Comparison of ENCODE assay signal across 21 mouse cellular contexts in the genomic region with DNA sequence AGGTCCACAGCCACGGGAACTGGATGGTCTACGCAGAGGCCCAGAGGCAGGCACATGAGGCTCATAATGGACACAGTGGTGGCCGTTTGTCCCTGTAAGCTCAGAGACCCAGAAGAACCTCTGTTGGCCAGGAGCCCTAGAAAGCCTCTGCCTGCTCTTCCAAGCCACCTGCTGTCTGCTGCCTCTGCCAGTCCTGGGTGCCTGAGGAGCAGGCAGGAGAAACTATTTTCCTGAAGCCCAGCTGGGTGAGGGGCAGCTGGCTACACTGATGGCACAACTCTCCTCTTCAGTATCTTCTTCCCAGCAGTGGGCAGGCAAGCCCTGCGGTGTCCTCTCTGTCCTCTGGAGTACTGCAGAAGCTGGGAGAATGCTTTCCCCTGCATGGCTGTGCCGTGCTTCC. TPM values are rescaled to one million over a fixed set of nuclear protein-coding genes. Genes with fewer than 3 reads are reported as not detected.
DNase-seq lines count a peak whose midpoint lies in the region; ATAC-seq and TF ChIP-seq lines count a peak whose summit lies in the region.
"Had no signal": no experiment of that assay in that cellular context is flagged by ENCODE, and none has a peak within 500 bp of the region (broad histone marks: within the 10 kb centered on the region; RNA-seq: fewer than 3 reads in every experiment).

No protein-coding gene starts in this region.

- peaks cover 42% of the 10 kb centered on the region for H3K4me1 ChIP-seq in forebrain, embryonic 10.5 days
- H3K4me1 ChIP-seq in forebrain, postnatal 0 days (ENCODE audit: insufficient read depth) = no peaks in the 10 kb centered on the region
- peaks cover 27% of the 10 kb centered on the region for H3K4me1 ChIP-seq in heart, embryonic 10.5 days
- peaks cover 26% of the 10 kb centered on the region for H3K4me1 ChIP-seq in hindbrain, embryonic 13.5 days (replicated peaks)
- H3K4me1 ChIP-seq in hindbrain, embryonic 14.5 days (replicated peaks; ENCODE audit: control insufficient read depth, insufficient read depth, low read length) = peaks cover 12% of the 10 kb centered on the region
- peaks cover 37% of the 10 kb centered on the region for H3K4me1 ChIP-seq in midbrain, embryonic 10.5 days
- H3K4me1 ChIP-seq in midbrain, embryonic 13.5 days (replicated peaks) = peaks cover 20% of the 10 kb centered on the region

- H3K4me3 ChIP-seq in forebrain, embryonic 10.5 days = no peak overlapping the region
- H3K4me3 ChIP-seq in forebrain, postnatal 0 days (ENCODE audit: low read depth, low read length) = no peak overlapping the region
- H3K4me3 ChIP-seq in heart, embryonic 10.5 days = no peak overlapping the region
- H3K4me3 ChIP-seq in hindbrain, embryonic 13.5 days = no peak overlapping the region
- no peak overlapping the region for H3K4me3 ChIP-seq in hindbrain, embryonic 14.5 days (replicated peaks; ENCODE audit: low read length)
- no peak overlapping the region for H3K4me3 ChIP-seq in midbrain, embryonic 10.5 days
- H3K4me3 ChIP-seq in midbrain, embryonic 13.5 days (replicated peaks) = no peak overlapping the region
- H3K4me3 ChIP-seq: embryonic facial prominence, embryonic 12.5 days; forebrain, embryonic 12.5 days had no signal

- no peak for DNase-seq in forebrain, embryonic 10.5 days (ENCODE audit: extremely low spot score, low spot score)
- DNase-seq in forebrain, postnatal 0 days = no peak
- DNase-seq in heart, embryonic 10.5 days (ENCODE audit: low spot score) = no peak
- DNase-seq in heart, postnatal 4 days = no peak
- no peak for DNase-seq in hindbrain, embryonic 14.5 days (ENCODE audit: low spot score)
- DNase-seq in midbrain, embryonic 10.5 days (ENCODE audit: low spot score) = no peak
- DNase-seq: adrenal gland, adult 8-10 months; adrenal gland, postnatal 36 days; B cell, adult 2 months; cerebellum, adult 2 months; cerebellum, postnatal 10 days; gastrocnemius, postnatal 25 days; heart, adult 11 months; kidney, adult 11 months had no signal

- no peak for ATAC-seq in forebrain, postnatal 0 days
- no peak for ATAC-seq in hindbrain, embryonic 13.5 days (ENCODE audit: low FRiP score)
- ATAC-seq in hindbrain, embryonic 14.5 days (ENCODE audit: low FRiP score) = no peak
- ATAC-seq in midbrain, embryonic 13.5 days = no peak
- ATAC-seq: CD4-positive, CD25-positive, alpha-beta regulatory T cell, adult 4 months; hindbrain, postnatal 0 days had no signal

- peaks cover 16% of the 10 kb centered on the region for H3K9me3 ChIP-seq in forebrain, embryonic 10.5 days
- no peaks in the 10 kb centered on the region for H3K9me3 ChIP-seq in forebrain, postnatal 0 days (ENCODE audit: low read length)
- no peaks in the 10 kb centered on the region for H3K9me3 ChIP-seq in heart, embryonic 10.5 days
- H3K9me3 ChIP-seq in hindbrain, embryonic 13.5 days = no peaks in the 10 kb centered on the region; the same call in 1 of the 2 replicates
- H3K9me3 ChIP-seq in hindbrain, embryonic 14.5 days (ENCODE audit: control insufficient read depth, low read length) = 0 out of 2 replicates have a peak, but pooled peaks cover 4% of the 10 kb centered on the region
- peaks cover 17% of the 10 kb centered on the region for H3K9me3 ChIP-seq in midbrain, embryonic 10.5 days (replicated peaks)
- H3K9me3 ChIP-seq in midbrain, embryonic 13.5 days = peaks cover 13% of the 10 kb centered on the region; the same call in 1 of the 2 replicates

- no peak overlapping the region for H3K4me2 ChIP-seq in forebrain, postnatal 0 days (ENCODE audit: low read depth)
- H3K4me2 ChIP-seq in hindbrain, embryonic 13.5 days = no peak overlapping the region
- no peak overlapping the region for H3K4me2 ChIP-seq in hindbrain, embryonic 14.5 days (replicated peaks)
- H3K4me2 ChIP-seq in midbrain, embryonic 13.5 days (replicated peaks) = no peak overlapping the region
- H3K4me2 ChIP-seq: embryonic facial prominence, embryonic 12.5 days; forebrain, embryonic 12.5 days had no signal

- H3K36me3 ChIP-seq in forebrain, embryonic 10.5 days (replicated peaks) = no peaks in the 10 kb centered on the region
- no peaks in the 10 kb centered on the region for H3K36me3 ChIP-seq in forebrain, postnatal 0 days (ENCODE audit: insufficient read depth)
- H3K36me3 ChIP-seq in heart, embryonic 10.5 days = no peaks in the 10 kb centered on the region
- no peaks in the 10 kb centered on the region for H3K36me3 ChIP-seq in hindbrain, embryonic 13.5 days
- no peaks in the 10 kb centered on the region for H3K36me3 ChIP-seq in hindbrain, embryonic 14.5 days (replicated peaks; ENCODE audit: control insufficient read depth, insufficient read depth)
- H3K36me3 ChIP-seq in midbrain, embryonic 10.5 days = 0 out of 2 replicates have a peak, but pooled peaks cover 4% of the 10 kb centered on the region
- no peaks in the 10 kb centered on the region for H3K36me3 ChIP-seq in midbrain, embryonic 13.5 days
- H3K36me3 ChIP-seq: embryonic facial prominence, embryonic 12.5 days; forebrain, embryonic 12.5 days; G1E had no signal

- 0 out of 2 replicates have a peak, but pooled peaks cover 3% of the 10 kb centered on the region for H3K27me3 ChIP-seq in forebrain, embryonic 10.5 days (ENCODE audit: poor library complexity, severe bottlenecking)
- no peaks in the 10 kb centered on the region for H3K27me3 ChIP-seq in forebrain, postnatal 0 days (ENCODE audit: insufficient read depth, low read length)
- H3K27me3 ChIP-seq in heart, embryonic 10.5 days (ENCODE audit: insufficient read depth, poor library complexity, severe bottlenecking) = no peaks in the 10 kb centered on the region
- no peaks in the 10 kb centered on the region for H3K27me3 ChIP-seq in hindbrain, embryonic 13.5 days
- H3K27me3 ChIP-seq in hindbrain, embryonic 14.5 days (ENCODE audit: control insufficient read depth, insufficient read depth, low read length) = no peaks in the 10 kb centered on the region
- no peaks in the 10 kb centered on the region for H3K27me3 ChIP-seq in midbrain, embryonic 10.5 days (ENCODE audit: low read depth, poor library complexity, severe bottlenecking)
- H3K27me3 ChIP-seq in midbrain, embryonic 13.5 days = no peaks in the 10 kb centered on the region
- H3K27me3 ChIP-seq: embryonic facial prominence, embryonic 12.5 days; forebrain, embryonic 12.5 days had no signal

- peak overlapping the region; percentile 46 for H3K27ac ChIP-seq in forebrain, embryonic 10.5 days
- H3K27ac ChIP-seq in forebrain, postnatal 0 days (ENCODE audit: low read depth, low read length) = no peak overlapping the region
- peak overlapping the region; percentile 59; the same call in 1 of the 2 replicates for H3K27ac ChIP-seq in heart, embryonic 10.5 days
- no peak overlapping the region for H3K27ac ChIP-seq in hindbrain, embryonic 13.5 days
- H3K27ac ChIP-seq in hindbrain, embryonic 14.5 days = no peak overlapping the region
- peak overlapping the region; percentile 66 for H3K27ac ChIP-seq in midbrain, embryonic 10.5 days (replicated peaks)
- H3K27ac ChIP-seq in midbrain, embryonic 13.5 days = no peak overlapping the region
- H3K27ac ChIP-seq: embryonic facial prominence, embryonic 12.5 days; forebrain, embryonic 12.5 days; hindbrain, postnatal 0 days had no signal

- no peak for TF ChIP-seq CTCF in forebrain, postnatal 0 days (IDR thresholded peaks at IDR 0.05; ENCODE audit: low read depth)

- WGBS in forebrain, embryonic 10.5 days = 88% methylated on average over 5 of the region's 5 CpGs
- WGBS in forebrain, postnatal 0 days = 74% methylated on average over 5 of the region's 5 CpGs
- WGBS in heart, embryonic 10.5 days = 85% methylated on average over 5 of the region's 5 CpGs
- 83% methylated on average over 5 of the region's 5 CpGs for WGBS in hindbrain, embryonic 13.5 days
- 66% methylated on average over 5 of the region's 5 CpGs for WGBS in hindbrain, embryonic 14.5 days
- 90% methylated on average over 5 of the region's 5 CpGs for WGBS in midbrain, embryonic 10.5 days
- 85% methylated on average over 5 of the region's 5 CpGs for WGBS in midbrain, embryonic 13.5 days

- H3K9ac ChIP-seq in forebrain, postnatal 0 days = no peak overlapping the region
- H3K9ac ChIP-seq in hindbrain, embryonic 13.5 days = 0 out of 2 replicates have a peak overlapping the region, but pooled peaks have one; percentile 29
- H3K9ac ChIP-seq in hindbrain, embryonic 14.5 days = no peak overlapping the region
- H3K9ac ChIP-seq in midbrain, embryonic 13.5 days (replicated peaks) = no peak overlapping the region
- H3K9ac ChIP-seq: embryonic facial prominence, embryonic 12.5 days; forebrain, embryonic 12.5 days had no signal

RNA-seq across cellular contexts. Expression of a gene that starts 37.0 kb away (rescaled TPM):
- polyA plus RNA-seq in forebrain, embryonic 10.5 days (2016; fragmentation: Nextera tagmentation; extraction: Ambion mirVana) = 3.3 and 4.8 TPM in 2 replicates
- 0.77 and 1.8 TPM in 2 replicates for total RNA-seq in forebrain, postnatal 0 days (2014; rRNA removed)
- polyA plus RNA-seq in forebrain, postnatal 0 days (2015; fragmentation: Nextera tagmentation; extraction: Ambion mirVana) = 1.4 and 1.5 TPM in 2 replicates
- polyA plus RNA-seq in heart, embryonic 10.5 days (2016; fragmentation: Nextera tagmentation; extraction: Ambion mirVana) = 1.3 and 1.8 TPM in 2 replicates
- 1 to 10 TPM; 2.6 to 4.0 TPM for total RNA-seq in heart, postnatal 4 days (2021)
- 1.7 and 2.4 TPM in 2 replicates for polyA plus RNA-seq in hindbrain, embryonic 13.5 days (2015; fragmentation: Nextera tagmentation; extraction: Ambion mirVana)
- polyA plus RNA-seq in hindbrain, embryonic 14.5 days (2014; fragmentation: Nextera tagmentation; extraction: Ambion mirVana) = 0.87 and 2.1 TPM in 2 replicates
- polyA plus RNA-seq in midbrain, embryonic 10.5 days (2016; fragmentation: Nextera tagmentation; extraction: Ambion mirVana) = 3.5 and 4.0 TPM in 2 replicates
- polyA plus RNA-seq in midbrain, embryonic 13.5 days (2015; fragmentation: Nextera tagmentation; extraction: Ambion mirVana) = 1.1 and 1.3 TPM in 2 replicates
- polyA plus RNA-seq: G1E had no signal

RNA-seq across cellular contexts. Expression of a gene that starts 41.2 kb away (rescaled TPM):
- 124 and 131 TPM in 2 replicates for polyA plus RNA-seq in forebrain, embryonic 10.5 days (2016; fragmentation: Nextera tagmentation; extraction: Ambion mirVana)
- 87.6 and 105 TPM in 2 replicates for total RNA-seq in forebrain, postnatal 0 days (2014; rRNA removed)
- 106 and 107 TPM in 2 replicates for polyA plus RNA-seq in forebrain, postnatal 0 days (2015; fragmentation: Nextera tagmentation; extraction: Ambion mirVana)
- polyA plus RNA-seq in heart, embryonic 10.5 days (2016; fragmentation: Nextera tagmentation; extraction: Ambion mirVana) = 102 and 116 TPM in 2 replicates
- 10 to 100 TPM; 51.7 to 54.5 TPM for total RNA-seq in heart, postnatal 4 days (2021)
- polyA plus RNA-seq in hindbrain, embryonic 13.5 days (2015; fragmentation: Nextera tagmentation; extraction: Ambion mirVana) = 108 and 115 TPM in 2 replicates
- polyA plus RNA-seq in hindbrain, embryonic 14.5 days (2014; fragmentation: Nextera tagmentation; extraction: Ambion mirVana) = 102 and 103 TPM in 2 replicates
- 126 and 127 TPM in 2 replicates for polyA plus RNA-seq in midbrain, embryonic 10.5 days (2016; fragmentation: Nextera tagmentation; extraction: Ambion mirVana)
- 121 and 123 TPM in 2 replicates for polyA plus RNA-seq in midbrain, embryonic 13.5 days (2015; fragmentation: Nextera tagmentation; extraction: Ambion mirVana)

Comparison
In these comparisons a context has a peak if more than half of its experiments do, and no peak if none do; other contexts are left out.
1. H3K27ac ChIP-seq: peak in forebrain, embryonic 10.5 days (single experiment), heart, embryonic 10.5 days (single experiment) and midbrain, embryonic 10.5 days (single experiment); none in forebrain, postnatal 0 days (single experiment), hindbrain, embryonic 13.5 days (single experiment), hindbrain, embryonic 14.5 days (single experiment) and midbrain, embryonic 13.5 days (single experiment).